Mouse (Mus musculus) hindbrain, embryonic 16.5 days (tissue): ENCODE measurements around the gene Tmem44. TPM values are rescaled to one million over a fixed set of nuclear protein-coding genes. Genes with fewer than 3 reads are reported as not detected.

Source experiments
- ATAC-seq: fragments of 200-750 bp; cut with Nextera tagmentation; 2 replicates; pipeline ENCODE4 v1.8.0; 2017; ENCODE audit warnings: moderate TSS enrichment, moderate library complexity
- H3K27ac ChIP-seq: fragments of 300-500 bp; sonication (generic); 2 replicates; pipeline ENCODE4 v1.5.1; 2014; ENCODE audit warnings: low read depth, mild to moderate bottlenecking, control low read depth, low read length, moderate library complexity
- H3K27me3 ChIP-seq: fragments of 300-500 bp; sonication (generic); replicated peaks from 2 replicates; pipeline ENCODE4 v1.6.1; 2014; ENCODE audit warnings: low read length; ENCODE audit not compliant: control insufficient read depth, insufficient read depth
- H3K36me3 ChIP-seq: fragments of 300-500 bp; sonication (generic); 2 replicates; pipeline ENCODE4 v1.6.1; 2014; ENCODE audit warnings: mild to moderate bottlenecking, low read length, moderate library complexity, mixed read lengths; ENCODE audit not compliant: control insufficient read depth, insufficient read depth
- H3K4me1 ChIP-seq: fragments of 300-500 bp; sonication (generic); 2 replicates; pipeline ENCODE4 v1.6.1; 2014; ENCODE audit warnings: low read depth, low read length; ENCODE audit not compliant: control insufficient read depth, insufficient read depth
- H3K4me2 ChIP-seq: fragments of 300-500 bp; sonication (generic); 2 replicates; pipeline ENCODE4 v1.6.1; 2014; ENCODE audit warnings: mild to moderate bottlenecking, low read length, control low read depth, moderate library complexity
- H3K4me3 ChIP-seq: fragments of 300-500 bp; sonication (generic); 2 replicates; pipeline ENCODE4 v1.5.1; 2014; ENCODE audit warnings: mild to moderate bottlenecking, low read length, control low read depth, moderate library complexity
- H3K9ac ChIP-seq: fragments of 300-500 bp; sonication (generic); 2 replicates; pipeline ENCODE4 v1.6.1; 2014; ENCODE audit warnings: low read depth, mild to moderate bottlenecking, control low read depth, low read length, moderate library complexity
- H3K9me3 ChIP-seq: fragments of 300-500 bp; sonication (generic); 2 replicates; pipeline ENCODE4 v1.6.1; 2014; ENCODE audit warnings: mild to moderate bottlenecking, low read length, moderate library complexity; ENCODE audit not compliant: control insufficient read depth
- WGBS: fragments of 180-500 bp; shearing (Covaris S2); extraction: QIAGEN DNeasy Blood & Tissue Kit; methylation state at CpG from one replicate; pipeline ENCODE4 v1.1.7; 2014; 5-methylcytosine and 5-hydroxymethylcytosine counted together
- polyA plus RNA-seq: library from polyadenylated mRNA; unstranded; fragments of >200 nt; fragmentation: Nextera tagmentation; extraction: Ambion mirVana; gene quantifications from 2 replicates; pipeline ENCODE4 v1.2.1, GENCODE M21; 2015

The Tmem44 gene
- polyA plus RNA-seq, 1 experiment from 2014 or later, result 67.5 TPM

DNA sequence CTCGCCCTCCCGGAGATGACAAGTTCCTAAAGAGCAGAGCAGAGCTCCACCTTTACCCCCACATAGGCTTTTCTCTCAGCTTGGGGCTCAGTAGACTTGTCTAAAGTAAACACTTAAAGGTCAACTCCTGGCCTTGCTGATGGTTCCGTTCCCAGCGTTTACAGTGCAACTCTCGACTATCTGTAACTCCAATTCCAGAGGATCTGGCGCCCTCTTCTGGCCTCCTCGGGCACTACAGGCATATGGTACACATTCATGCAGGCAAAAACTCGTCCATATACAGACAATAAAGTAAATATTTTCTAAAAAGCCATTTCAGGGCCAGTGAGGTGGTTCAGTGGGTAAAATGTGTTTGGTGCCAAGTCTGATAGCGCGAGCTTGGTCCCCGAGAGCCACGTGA, 35.2 kb downstream of the Tmem44 start:
- no peak overlapping the region for H3K9ac ChIP-seq

DNA sequence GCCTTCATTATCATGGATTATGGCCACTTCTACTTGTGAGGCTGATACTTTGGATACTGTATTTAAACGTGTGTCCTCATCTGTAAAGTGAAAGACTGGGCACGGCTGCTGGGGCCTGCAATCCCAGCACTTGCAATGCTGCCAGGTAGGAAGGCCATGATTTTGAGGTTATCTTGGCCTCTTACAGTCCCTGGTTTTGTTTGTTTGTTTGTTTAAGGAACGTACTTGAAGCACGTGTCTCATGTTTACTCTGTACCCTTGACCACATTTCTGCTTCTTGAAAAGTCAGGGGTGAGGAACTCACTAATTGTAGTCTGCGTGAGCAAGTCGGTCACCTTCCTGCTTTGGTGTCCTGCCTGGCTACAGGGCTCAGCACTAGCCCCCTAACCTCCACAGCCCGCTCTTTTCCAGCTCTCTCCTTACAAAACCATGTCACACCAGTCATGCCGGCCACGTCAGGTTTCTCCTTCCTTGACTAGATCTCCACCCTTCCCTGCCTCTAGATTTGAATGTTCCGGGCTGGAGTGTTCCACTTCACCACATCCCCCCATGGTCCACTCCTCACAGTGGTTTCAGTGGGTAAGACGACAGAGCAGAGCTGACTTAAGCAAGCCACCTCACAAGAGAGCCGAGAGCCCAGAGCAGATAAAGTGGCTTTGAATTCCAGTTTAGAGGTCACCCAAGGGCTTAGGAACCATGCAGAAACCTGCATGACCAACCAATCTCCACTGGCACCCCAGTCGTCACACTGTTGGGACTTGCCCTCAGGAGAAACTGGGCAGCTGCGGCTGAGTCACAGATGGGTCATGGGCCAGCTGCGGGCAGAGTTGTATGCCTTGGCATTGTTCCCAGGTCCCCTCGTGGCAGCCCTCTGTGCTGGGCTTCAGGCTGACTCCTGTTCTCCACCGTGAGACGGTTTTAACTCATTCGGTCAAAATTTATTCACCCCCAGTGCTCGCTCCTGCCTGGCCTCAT, 37.3 kb downstream of the Tmem44 start:
- H3K36me3 ChIP-seq, result peaks cover 18% of the 10 kb centered on the region
- peaks cover 19% of the 10 kb centered on the region for H3K4me1 ChIP-seq
- no peak overlapping the region for H3K4me2 ChIP-seq
- no peak for ATAC-seq
- no peak overlapping the region; the same call in 1 of the 2 replicates for H3K27ac ChIP-seq
- H3K27me3 ChIP-seq, result no peaks in the 10 kb centered on the region
- no peak overlapping the region for H3K9ac ChIP-seq
- no peaks in the 10 kb centered on the region for H3K9me3 ChIP-seq
- WGBS, result 60% methylated on average over 20 of the region's 20 CpGs
- H3K4me3 ChIP-seq, result no peak overlapping the region

More for the DNA sequence above, 35.2 kb downstream of the Tmem44 start:
- peaks cover 15% of the 10 kb centered on the region for H3K4me1 ChIP-seq
- no peak for ATAC-seq
- H3K4me2 ChIP-seq, result no peak overlapping the region
- no peaks in the 10 kb centered on the region for H3K27me3 ChIP-seq
- peaks cover 18% of the 10 kb centered on the region for H3K36me3 ChIP-seq
- no peaks in the 10 kb centered on the region for H3K9me3 ChIP-seq
- WGBS, result 66% methylated on average over 12 of the region's 12 CpGs
- H3K27ac ChIP-seq, result no peak overlapping the region
- H3K4me3 ChIP-seq, result no peak overlapping the region

DNA sequence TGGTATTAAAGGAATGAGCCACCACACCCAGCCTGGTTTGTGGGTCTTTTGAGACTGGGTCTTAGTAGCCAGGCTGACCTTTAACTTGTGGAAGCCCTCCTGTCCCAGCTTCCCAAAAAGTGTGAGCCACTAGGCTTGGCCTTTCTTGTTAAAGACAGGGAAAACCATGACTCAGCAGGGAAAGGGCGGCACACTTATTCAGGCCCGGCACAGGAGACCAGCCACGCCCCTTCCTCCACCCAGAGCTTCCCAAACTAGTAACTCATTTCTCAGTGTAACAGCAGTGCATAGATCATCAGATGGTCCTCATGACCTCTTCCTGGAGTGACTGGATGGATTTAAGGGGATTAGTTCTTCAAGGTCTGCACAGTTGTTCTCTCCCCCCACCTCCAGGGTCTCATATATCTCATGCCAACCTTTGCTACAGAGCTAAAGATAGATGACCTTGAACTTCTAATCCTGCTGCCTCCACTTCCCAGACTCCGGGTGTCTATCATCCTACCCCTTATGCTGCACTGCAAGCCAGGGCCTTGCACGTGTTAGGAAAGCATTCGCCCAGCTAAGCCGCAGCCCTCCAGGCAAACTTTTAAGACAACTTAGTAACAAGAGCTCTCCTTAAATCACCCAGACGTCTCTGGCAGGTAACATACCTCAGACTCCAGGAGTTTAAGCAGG, 38.1 kb downstream of the Tmem44 start:
- Histone ChIP-seq H3K4me2 (no peak overlapping the region), H3K27me3 (no peaks in the 10 kb centered on the region), H3K4me1 (peaks cover 19% of the 10 kb centered on the region), H3K9me3 (no peaks in the 10 kb centered on the region), H3K9ac (no peak overlapping the region), H3K36me3 (peaks cover 15% of the 10 kb centered on the region), H3K4me3 (no peak overlapping the region), H3K27ac (no peak overlapping the region; the same call in 1 of the 2 replicates)
- 59% methylated on average over 8 of the region's 8 CpGs for WGBS
- ATAC-seq, result no peak

DNA sequence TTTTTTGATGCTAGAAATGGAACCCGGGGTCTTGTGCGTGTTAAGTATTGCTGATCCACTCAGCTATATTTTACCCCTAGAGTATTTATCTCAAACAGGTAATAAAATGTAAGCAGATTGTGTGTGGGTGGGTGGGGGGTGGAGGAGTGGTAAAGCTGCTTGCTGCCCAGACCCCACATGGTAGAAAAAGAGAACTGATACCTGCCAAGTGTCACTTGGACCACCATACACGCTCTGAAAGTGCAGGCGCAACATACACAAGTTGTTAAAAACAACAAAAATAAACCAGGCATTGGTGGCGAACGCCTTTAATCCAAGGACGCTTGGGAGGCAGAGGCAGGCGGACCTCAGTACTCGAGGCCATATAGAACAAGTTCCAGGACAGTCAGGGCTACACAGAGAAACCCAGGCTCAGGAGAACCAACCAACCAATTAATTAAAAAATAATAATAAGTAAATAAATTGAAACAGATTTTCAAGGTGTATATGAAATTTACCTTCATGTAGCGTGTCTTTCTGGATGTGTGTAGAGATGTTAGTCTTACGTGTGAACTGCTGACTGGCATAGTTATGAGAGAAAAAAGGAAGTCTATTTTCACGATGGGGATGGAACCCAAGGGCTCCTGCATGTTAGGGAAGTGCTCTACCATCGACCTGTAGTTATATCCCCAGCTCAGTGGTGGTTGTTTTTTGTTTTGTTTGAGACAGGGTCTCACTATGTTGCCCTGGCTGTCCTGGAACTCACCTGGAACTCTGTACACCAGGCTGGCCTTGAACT, 38.9 kb downstream of the Tmem44 start:
- Histone ChIP-seq H3K9ac (peak overlapping the region; percentile 84), H3K4me2 (peak overlapping the region; percentile 69), H3K36me3 (peaks cover 15% of the 10 kb centered on the region), H3K4me3 (no peak overlapping the region; the same call in 1 of the 2 replicates), H3K4me1 (peaks cover 19% of the 10 kb centered on the region), H3K9me3 (no peaks in the 10 kb centered on the region), H3K27me3 (no peaks in the 10 kb centered on the region), H3K27ac (no peak overlapping the region)
- WGBS, result 83% methylated on average over 13 of the region's 13 CpGs
- ATAC-seq, result no peak

DNA sequence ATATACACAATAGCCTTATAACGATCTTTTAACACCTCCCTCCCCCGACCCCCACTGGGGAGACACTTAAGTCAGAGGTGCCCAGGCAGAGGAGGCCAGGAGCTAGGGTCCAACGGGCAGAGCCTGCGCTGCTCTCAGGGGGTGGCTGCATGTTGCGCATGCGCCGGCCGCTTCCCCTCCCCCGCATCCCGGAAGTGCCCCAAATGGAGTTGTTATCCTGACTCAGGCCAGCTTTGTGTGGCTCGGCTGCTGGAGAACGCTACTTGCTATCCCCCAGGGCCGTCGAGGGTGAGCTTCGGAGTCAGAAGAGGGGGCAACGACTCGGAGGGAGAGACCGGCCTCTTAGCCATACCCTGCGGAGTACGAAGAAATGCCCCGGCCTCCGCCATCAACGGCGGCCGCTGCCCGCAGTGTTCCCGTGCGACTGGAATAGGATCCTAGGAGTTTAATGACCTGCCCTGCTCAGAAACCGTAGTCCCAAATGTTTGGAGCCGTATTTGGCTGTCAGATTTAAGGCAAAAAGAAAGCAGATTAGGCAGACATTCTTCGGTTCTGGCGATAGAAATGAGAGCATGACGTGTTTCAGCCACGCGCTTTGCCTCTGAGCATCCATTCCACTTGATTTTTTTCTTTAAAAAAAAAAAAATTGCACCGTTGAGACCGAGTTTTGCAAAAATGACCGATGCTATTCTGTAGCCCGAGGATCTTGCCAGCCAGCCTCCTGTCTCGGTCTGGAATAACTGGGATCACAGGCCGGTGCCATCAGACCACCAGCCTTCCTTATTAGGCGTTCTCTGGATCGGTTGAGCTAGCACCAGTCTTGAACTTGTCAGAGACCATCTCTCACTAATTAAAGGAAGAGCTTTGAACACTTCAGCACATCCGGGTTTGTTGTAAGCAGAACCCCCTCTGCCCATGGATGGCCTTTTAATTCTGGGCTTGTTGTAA, 39.9 kb downstream of the Tmem44 start:
- Histone ChIP-seq H3K4me3 (peak overlapping the region; percentile 67), H3K36me3 (peaks cover 15% of the 10 kb centered on the region), H3K27ac (peak overlapping the region; percentile 91), H3K27me3 (no peaks in the 10 kb centered on the region), H3K4me2 (peak overlapping the region; percentile 69), H3K4me1 (peaks cover 19% of the 10 kb centered on the region), H3K9ac (peak overlapping the region; percentile 84), H3K9me3 (no peaks in the 10 kb centered on the region)
- 3% methylated on average over 44 of the region's 44 CpGs for WGBS
- ATAC-seq, result peak; percentile 91

DNA sequence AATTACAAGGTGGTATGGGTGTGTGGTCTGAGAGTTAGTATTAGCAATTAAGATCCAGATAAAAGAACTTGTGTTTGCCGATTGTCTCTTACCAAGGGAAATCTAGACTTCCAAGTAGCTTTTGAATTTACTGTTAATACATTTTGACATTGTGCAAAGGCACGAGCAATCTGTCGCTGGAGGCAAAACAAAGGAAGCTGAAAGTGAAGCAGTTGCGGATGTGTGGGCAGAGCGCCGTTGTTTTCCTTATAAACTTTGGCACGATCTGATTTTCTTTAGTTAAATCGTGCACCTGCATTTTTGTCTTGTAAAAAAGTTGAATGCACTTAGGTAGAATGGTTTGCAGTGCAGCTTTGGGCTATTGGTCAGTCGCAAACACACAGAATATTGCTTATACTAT, 40.6 kb downstream of the Tmem44 start:
- no peak for ATAC-seq
- Histone ChIP-seq H3K9ac (peak overlapping the region; percentile 84), H3K4me3 (peak overlapping the region; percentile 67), H3K4me2 (peak overlapping the region; percentile 69), H3K27me3 (no peaks in the 10 kb centered on the region), H3K9me3 (no peaks in the 10 kb centered on the region), H3K27ac (peak overlapping the region; percentile 91), H3K4me1 (peaks cover 19% of the 10 kb centered on the region), H3K36me3 (peaks cover 9% of the 10 kb centered on the region; the same call in 1 of the 2 replicates)
- 40% methylated on average over 9 of the region's 9 CpGs for WGBS

DNA sequence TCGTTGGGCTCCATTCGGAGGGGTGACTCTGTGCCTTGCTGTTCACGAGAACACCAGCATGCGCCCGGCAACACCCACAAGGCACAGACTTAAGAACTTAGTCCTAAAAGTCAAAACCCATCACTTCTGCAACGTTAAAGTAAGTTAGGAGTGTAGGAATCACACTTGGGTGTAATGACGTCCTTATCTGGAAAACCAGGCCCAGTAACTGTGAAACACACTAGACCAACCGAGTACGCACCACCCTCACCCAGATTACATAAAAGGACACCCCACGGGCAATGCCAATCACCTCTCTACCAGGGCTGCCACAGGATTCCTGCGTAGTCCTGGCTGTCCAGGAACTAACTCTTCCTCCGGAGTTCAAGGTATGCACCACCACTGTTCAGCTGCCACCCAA, 41.3 kb downstream of the Tmem44 start:
- H3K9ac ChIP-seq, result no peak overlapping the region
- H3K9me3 ChIP-seq, result no peaks in the 10 kb centered on the region
- no peak overlapping the region for H3K4me3 ChIP-seq
- no peak overlapping the region for H3K4me2 ChIP-seq
- no peaks in the 10 kb centered on the region for H3K27me3 ChIP-seq
- H3K27ac ChIP-seq, result no peak overlapping the region
- 96% methylated on average over 12 of the region's 12 CpGs for WGBS
- ATAC-seq, result no peak
- peaks cover 5% of the 10 kb centered on the region; the same call in 1 of the 2 replicates for H3K36me3 ChIP-seq
- H3K4me1 ChIP-seq, result peaks cover 19% of the 10 kb centered on the region

DNA sequence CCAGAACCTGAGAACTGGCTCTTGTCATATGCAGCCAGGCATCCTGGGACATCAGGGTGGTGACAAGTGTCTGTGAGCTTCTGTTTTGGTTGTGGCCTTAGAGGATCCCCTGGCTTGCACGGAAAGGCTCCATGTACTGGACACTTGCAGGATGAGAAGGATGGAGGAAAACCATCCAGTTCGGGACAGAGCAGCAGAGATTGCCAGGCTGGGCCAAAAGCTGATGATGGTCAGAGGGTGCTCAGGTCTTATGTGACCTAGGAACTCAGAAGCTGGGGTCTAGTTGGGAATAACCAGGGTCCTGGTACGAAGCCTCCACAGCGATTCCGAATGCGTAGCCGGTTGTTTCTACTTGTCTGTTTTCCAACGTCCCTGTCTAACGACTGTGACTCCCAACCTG, 41.9 kb downstream of the Tmem44 start:
- Histone ChIP-seq H3K36me3 (peaks cover 4% of the 10 kb centered on the region; the same call in 1 of the 2 replicates), H3K27ac (no peak overlapping the region), H3K9ac (no peak overlapping the region), H3K27me3 (no peaks in the 10 kb centered on the region), H3K4me2 (no peak overlapping the region), H3K4me1 (peaks cover 19% of the 10 kb centered on the region), H3K4me3 (no peak overlapping the region), H3K9me3 (no peaks in the 10 kb centered on the region)
- 92% methylated on average over 9 of the region's 9 CpGs for WGBS
- no peak for ATAC-seq
